Mouse (Mus musculus) heart, embryonic 16.5 days (tissue): ENCODE measurements around the gene Ccdc30. TPM values are rescaled to one million over a fixed set of nuclear protein-coding genes. Genes with fewer than 3 reads are reported as not detected.

Experiments used
- ATAC-seq: fragments of 200-750 bp; cut with Nextera tagmentation; replicated peaks from 2 replicates; pipeline ENCODE4 v1.8.0; 2017; ENCODE audit warnings: moderate number of reproducible peaks; ENCODE audit not compliant: insufficient read depth, low FRiP score; ENCODE audit errors: extremely low read depth
- H3K27ac ChIP-seq: fragments of 300-500 bp; sonication (generic); 2 replicates; pipeline ENCODE4 v1.5.1; 2014; ENCODE audit warnings: mild to moderate bottlenecking, low read length, control low read depth, moderate library complexity
- H3K27me3 ChIP-seq: fragments of 300-500 bp; sonication (generic); 2 replicates; pipeline ENCODE4 v1.6.1; 2014; ENCODE audit warnings: low read length, mixed read lengths; ENCODE audit not compliant: control insufficient read depth, insufficient read depth
- H3K36me3 ChIP-seq: fragments of 300-500 bp; sonication (generic); 2 replicates; pipeline ENCODE4 v1.6.1; 2014; ENCODE audit not compliant: control insufficient read depth, insufficient read depth
- H3K4me1 ChIP-seq: fragments of 300-500 bp; sonication (generic); 2 replicates; pipeline ENCODE4 v1.6.1; 2014; ENCODE audit warnings: low read length, mixed read lengths; ENCODE audit not compliant: control insufficient read depth, insufficient read depth
- H3K4me2 ChIP-seq: fragments of 300-500 bp; sonication (generic); 2 replicates; pipeline ENCODE4 v1.6.1; 2014; ENCODE audit warnings: low read depth, mild to moderate bottlenecking, control low read depth, low read length
- H3K4me3 ChIP-seq: fragments of 300-500 bp; sonication (generic); 2 replicates; pipeline ENCODE4 v1.5.1; 2014; ENCODE audit warnings: mild to moderate bottlenecking, control low read depth, low read length
- H3K9ac ChIP-seq: fragments of 300-500 bp; sonication (generic); 2 replicates; pipeline ENCODE4 v1.6.1; 2014; ENCODE audit warnings: low read length, control low read depth
- H3K9me3 ChIP-seq: fragments of 300-500 bp; sonication (generic); replicated peaks from 2 replicates; pipeline ENCODE4 v1.6.1; 2016; ENCODE audit warnings: low read length; ENCODE audit not compliant: control insufficient read depth
- WGBS: fragments of 180-500 bp; shearing (Covaris S2); extraction: QIAGEN DNeasy Blood & Tissue Kit; methylation state at CpG from one replicate; pipeline ENCODE4 v1.1.7; 2014; 5-methylcytosine and 5-hydroxymethylcytosine counted together
- polyA plus RNA-seq: library from polyadenylated mRNA; unstranded; fragments of >200 nt; fragmentation: Nextera tagmentation; extraction: Ambion mirVana; gene quantifications from 2 replicates; pipeline ENCODE4 v1.2.1, GENCODE M21; 2015

Ccdc30 gene
- polyA plus RNA-seq, 1 experiment from 2014 or later, result 4.0 TPM

DNA sequence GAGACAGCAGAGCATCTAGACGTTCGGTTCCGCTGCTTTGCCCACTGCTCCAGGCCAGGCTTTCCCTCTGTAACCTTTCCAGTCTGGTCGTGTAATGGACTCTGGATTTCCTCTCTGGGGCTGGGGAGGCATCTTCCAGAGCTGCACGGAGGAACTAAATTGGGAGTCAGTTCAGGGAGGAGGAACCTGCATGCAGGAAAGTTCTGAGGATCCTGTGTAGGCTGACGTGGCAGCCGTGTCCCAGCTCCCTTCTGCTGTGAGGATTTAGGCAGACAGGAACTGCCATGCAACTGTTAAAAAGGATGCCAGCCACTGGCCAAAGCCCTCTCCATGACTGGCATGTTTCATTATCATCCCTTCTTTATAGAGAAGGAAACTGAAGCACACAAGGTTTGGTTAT lies 35.1 kb upstream of the Ccdc30 start:
- Histone ChIP-seq H3K4me3 (no peak overlapping the region), H3K4me2 (no peak overlapping the region), H3K27me3 (no peaks in the 10 kb centered on the region), H3K4me1 (no peaks in the 10 kb centered on the region; the same call in 1 of the 2 replicates), H3K36me3 (no peaks in the 10 kb centered on the region), H3K9me3 (no peaks in the 10 kb centered on the region), H3K9ac (no peak overlapping the region), H3K27ac (no peak overlapping the region)
- ATAC-seq, result no peak
- 68% methylated on average over 7 of the region's 7 CpGs for WGBS

DNA sequence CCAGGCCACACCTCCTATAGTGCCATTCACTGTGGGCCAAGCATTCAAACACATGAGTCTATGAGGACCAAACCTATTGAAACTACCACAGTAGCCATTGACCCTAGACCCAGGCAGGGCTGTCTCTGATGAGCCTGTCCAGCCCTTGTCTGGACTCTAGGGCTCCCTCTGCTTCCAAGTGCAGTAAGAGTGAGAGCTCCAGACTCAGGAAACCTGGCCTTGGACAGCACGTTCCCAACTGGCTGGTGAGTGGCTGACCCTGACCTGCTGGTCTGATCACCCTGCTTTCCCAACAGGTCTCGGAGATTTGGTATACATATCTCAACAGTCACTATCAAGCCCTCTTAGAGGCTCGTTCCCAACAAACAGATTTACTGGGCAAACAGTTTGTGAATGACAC lies 32.5 kb upstream of the Ccdc30 start:
- Histone ChIP-seq H3K27ac (no peak overlapping the region), H3K9me3 (no peaks in the 10 kb centered on the region), H3K27me3 (no peaks in the 10 kb centered on the region), H3K4me3 (no peak overlapping the region), H3K36me3 (no peaks in the 10 kb centered on the region), H3K4me2 (no peak overlapping the region), H3K9ac (no peak overlapping the region), H3K4me1 (no peaks in the 10 kb centered on the region)
- ATAC-seq, result no peak
- WGBS, result 68% methylated on average over 3 of the region's 3 CpGs

DNA sequence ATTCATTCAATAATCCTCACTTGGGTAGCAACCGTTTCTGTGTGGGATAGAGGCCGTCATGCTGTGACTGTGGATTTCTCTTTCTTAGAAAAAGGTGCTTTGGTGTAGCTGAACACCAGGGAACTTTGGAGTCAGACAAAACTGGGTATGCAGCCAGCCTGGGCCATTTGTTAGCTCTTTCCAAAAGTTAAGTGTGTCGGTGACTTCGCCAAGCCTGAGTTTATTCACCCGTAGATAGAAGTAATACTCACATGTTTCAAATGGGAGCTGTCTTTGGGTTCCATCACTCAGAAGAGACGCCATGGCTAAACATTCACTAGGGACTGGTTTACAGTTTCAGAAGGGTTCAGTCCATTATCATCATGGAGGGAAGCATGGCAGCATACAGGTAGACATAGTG lies 31.9 kb upstream of the Ccdc30 start:
- Histone ChIP-seq H3K9ac (no peak overlapping the region), H3K27ac (no peak overlapping the region), H3K4me1 (no peaks in the 10 kb centered on the region), H3K9me3 (no peaks in the 10 kb centered on the region), H3K4me2 (no peak overlapping the region), H3K36me3 (no peaks in the 10 kb centered on the region), H3K4me3 (no peak overlapping the region), H3K27me3 (no peaks in the 10 kb centered on the region)
- ATAC-seq, result no peak
- 93% methylated on average over 6 of the region's 6 CpGs for WGBS

DNA sequence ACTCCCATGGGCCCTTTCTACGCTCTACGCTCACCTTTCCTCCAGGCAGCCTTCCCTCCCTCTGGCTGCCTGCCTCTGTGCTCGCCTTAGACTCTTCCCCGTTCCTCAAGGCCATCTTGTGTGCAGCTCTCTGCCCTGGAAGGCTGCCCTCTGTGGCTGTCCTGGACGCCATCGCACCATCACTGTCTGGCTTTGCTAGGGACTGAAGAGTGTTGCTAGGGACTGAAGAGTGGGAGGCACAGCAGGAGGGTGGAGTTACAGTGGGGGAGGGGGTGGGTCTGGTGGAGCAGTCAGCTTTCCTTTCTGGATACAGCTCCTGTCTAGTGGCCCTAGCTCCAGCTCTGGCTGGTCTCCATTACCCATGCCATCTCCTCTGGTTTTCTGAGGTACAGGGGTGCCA lies 27.2 kb upstream of the Ccdc30 start:
- H3K4me1 ChIP-seq, result no peaks in the 10 kb centered on the region
- no peaks in the 10 kb centered on the region for H3K36me3 ChIP-seq
- no peak overlapping the region for H3K4me3 ChIP-seq
- H3K9me3 ChIP-seq, result 0 out of 2 replicates have a peak, but pooled peaks cover 4% of the 10 kb centered on the region
- no peak overlapping the region for H3K27ac ChIP-seq
- H3K4me2 ChIP-seq, result no peak overlapping the region
- H3K9ac ChIP-seq, result no peak overlapping the region
- ATAC-seq, result no peak
- 58% methylated on average over 6 of the region's 6 CpGs for WGBS
- no peaks in the 10 kb centered on the region for H3K27me3 ChIP-seq

DNA sequence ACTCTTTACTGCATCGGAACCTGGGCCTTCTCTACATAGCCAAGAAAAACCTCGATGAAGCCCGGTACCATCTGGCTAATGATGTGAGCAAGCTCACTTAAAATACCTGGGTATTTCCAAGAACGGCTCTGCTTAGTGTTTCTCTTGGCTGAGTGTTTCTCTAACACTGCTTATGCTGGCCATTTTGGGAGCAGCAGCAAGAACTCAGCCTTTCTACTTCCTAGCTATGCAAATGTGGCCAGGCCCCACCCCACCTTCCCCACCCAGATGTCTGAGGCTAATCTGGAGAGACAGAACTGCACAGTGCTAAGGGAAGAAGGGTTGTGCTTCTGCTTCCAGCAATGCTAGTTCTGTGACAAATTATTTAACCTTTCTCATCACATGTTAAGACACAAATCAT lies 26.5 kb upstream of the Ccdc30 start:
- no peaks in the 10 kb centered on the region for H3K27me3 ChIP-seq
- WGBS, result 76% methylated on average over 4 of the region's 4 CpGs
- no peak for ATAC-seq

DNA sequence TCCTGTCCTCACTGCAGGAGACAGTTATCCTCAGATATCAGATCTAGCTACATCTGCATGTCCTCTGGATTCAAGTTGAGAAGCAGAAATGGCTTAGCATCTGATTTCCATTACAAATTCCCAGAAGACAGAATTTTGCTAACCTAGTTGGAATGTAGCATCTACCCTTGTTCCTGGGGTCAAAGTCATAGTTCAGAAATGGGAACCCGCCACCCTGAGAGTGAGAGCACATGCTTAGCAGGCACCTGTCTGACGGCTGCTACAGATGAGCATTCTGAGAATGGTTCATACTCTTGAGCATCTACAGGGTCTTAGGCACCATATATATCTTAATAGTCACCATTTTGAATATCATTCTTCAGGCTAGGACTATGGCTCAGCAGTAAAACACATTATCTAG lies 22.6 kb upstream of the Ccdc30 start:
- H3K4me1 ChIP-seq, result no peaks in the 10 kb centered on the region
- H3K9ac ChIP-seq, result no peak overlapping the region
- H3K36me3 ChIP-seq, result no peaks in the 10 kb centered on the region
- WGBS, result 75% methylated on average over 2 of the region's 2 CpGs
- 0 out of 2 replicates have a peak, but pooled peaks cover 4% of the 10 kb centered on the region for H3K9me3 ChIP-seq
- H3K4me3 ChIP-seq, result no peak overlapping the region
- no peak overlapping the region for H3K4me2 ChIP-seq
- no peak for ATAC-seq
- H3K27ac ChIP-seq, result no peak overlapping the region
- no peaks in the 10 kb centered on the region for H3K27me3 ChIP-seq

More for the DNA sequence above, 26.5 kb upstream of the Ccdc30 start:
- Histone ChIP-seq H3K4me1 (no peaks in the 10 kb centered on the region), H3K4me2 (no peak overlapping the region), H3K4me3 (no peak overlapping the region), H3K9ac (no peak overlapping the region), H3K36me3 (no peaks in the 10 kb centered on the region), H3K9me3 (0 out of 2 replicates have a peak, but pooled peaks cover 4% of the 10 kb centered on the region), H3K27ac (no peak overlapping the region)

DNA sequence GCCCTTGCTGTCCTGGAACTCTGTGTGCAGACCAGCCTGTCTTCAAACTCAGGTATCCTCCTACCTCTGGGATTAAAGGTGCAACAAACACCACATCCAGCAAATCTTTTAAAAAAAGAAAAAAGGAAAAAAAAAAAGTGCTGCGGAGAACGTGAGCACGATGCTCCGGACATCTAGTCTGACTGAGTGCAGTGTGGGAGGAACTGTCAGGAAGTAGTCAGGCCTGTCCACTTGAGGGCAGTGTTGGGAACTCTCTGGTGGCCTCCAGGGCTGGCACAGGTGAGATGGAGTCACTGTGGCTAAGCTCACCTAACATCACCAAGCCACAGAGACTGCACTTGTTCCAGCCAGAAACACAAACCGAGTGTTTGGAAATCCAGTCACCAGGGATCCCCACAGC lies 15.4 kb upstream of the Ccdc30 start:
- no peaks in the 10 kb centered on the region for H3K4me1 ChIP-seq
- ATAC-seq, result no peak
- H3K9me3 ChIP-seq, result no peaks in the 10 kb centered on the region
- H3K4me3 ChIP-seq, result no peak overlapping the region
- H3K36me3 ChIP-seq, result no peaks in the 10 kb centered on the region
- WGBS, result 19% methylated on average over 5 of the region's 5 CpGs
- H3K27ac ChIP-seq, result no peak overlapping the region
- H3K9ac ChIP-seq, result no peak overlapping the region
- peak overlapping the region; percentile 22; the same call in 1 of the 2 replicates for H3K4me2 ChIP-seq
- no peaks in the 10 kb centered on the region for H3K27me3 ChIP-seq

DNA sequence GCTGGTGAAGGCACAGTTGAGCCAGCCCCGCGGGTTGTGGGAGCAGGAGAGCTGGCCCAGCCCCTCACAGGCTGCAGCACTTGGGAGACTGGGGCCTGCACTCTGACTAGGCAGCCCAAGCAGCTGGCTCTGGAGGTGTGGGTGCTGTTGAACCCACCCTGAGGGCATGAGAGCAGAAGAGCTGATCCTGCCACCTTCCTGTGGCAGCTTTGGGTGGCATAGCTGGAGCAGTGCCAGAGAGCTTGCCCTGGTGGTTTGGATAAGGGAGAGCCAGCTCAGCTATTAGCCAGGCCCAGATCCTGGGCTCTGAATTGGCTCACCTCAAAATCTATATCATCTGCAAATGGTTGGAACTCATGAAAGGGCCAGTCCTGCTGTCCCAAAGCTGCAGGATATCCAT lies 12.4 kb upstream of the Ccdc30 start:
- Histone ChIP-seq H3K4me2 (no peak overlapping the region), H3K27me3 (no peaks in the 10 kb centered on the region), H3K4me3 (no peak overlapping the region), H3K9ac (no peak overlapping the region), H3K36me3 (no peaks in the 10 kb centered on the region), H3K9me3 (no peaks in the 10 kb centered on the region), H3K27ac (no peak overlapping the region), H3K4me1 (peaks cover 5% of the 10 kb centered on the region)
- WGBS, result 58% methylated on average over 2 of the region's 2 CpGs
- no peak for ATAC-seq

DNA sequence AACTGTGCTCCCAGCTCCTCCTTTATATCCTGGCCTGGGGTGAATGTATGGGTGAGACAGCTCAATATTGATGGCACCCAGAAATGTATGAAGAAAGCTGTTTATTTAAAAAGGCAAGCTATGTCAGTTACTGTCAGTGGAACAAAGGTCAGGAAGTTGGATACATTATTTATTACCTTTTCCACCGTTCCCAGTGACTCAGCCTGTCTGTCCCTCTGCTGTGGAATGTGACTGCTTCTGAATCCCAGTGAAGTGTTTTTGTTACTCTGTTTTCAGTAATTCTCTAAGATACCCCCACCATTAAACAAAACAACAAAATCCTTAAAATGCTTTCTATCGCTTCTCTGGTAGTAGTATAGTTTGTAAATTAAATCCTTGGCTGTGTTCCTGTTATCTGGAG lies 10.3 kb upstream of the Ccdc30 start:
- H3K9me3 ChIP-seq, result no peaks in the 10 kb centered on the region
- H3K27me3 ChIP-seq, result no peaks in the 10 kb centered on the region
- no peak for ATAC-seq
- no peaks in the 10 kb centered on the region for H3K36me3 ChIP-seq
- H3K27ac ChIP-seq, result no peak overlapping the region
- no peak overlapping the region for H3K4me3 ChIP-seq
- 50% methylated on average over 2 of the region's 2 CpGs for whole genome bisulfite sequencing
- peaks cover 14% of the 10 kb centered on the region for H3K4me1 ChIP-seq
- no peak overlapping the region for H3K4me2 ChIP-seq
- no peak overlapping the region for H3K9ac ChIP-seq

DNA sequence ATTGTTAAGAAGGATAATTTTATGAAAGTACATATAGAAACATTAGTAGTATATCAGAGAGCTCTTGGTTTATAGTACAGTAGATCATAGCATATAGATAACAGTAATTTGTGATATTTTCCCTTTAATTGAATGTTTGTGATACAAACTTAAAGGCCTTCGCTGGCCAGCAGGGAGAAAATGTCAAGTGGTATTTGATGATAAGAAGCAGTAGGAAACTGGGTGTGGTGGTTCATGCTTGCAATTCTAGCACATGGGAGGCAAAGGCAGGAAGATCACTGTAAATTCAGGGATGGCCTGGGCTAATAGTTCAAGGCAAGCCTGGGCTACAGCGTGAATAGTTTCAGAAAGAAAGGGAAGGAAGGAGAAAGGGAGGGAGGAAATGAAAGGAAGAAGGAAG lies 9.8 kb upstream of the Ccdc30 start:
- no peaks in the 10 kb centered on the region for H3K36me3 ChIP-seq
- ATAC-seq, result no peak
- H3K4me1 ChIP-seq, result peaks cover 14% of the 10 kb centered on the region
- H3K4me3 ChIP-seq, result no peak overlapping the region
- WGBS, result 65% methylated on average over 2 of the region's 2 CpGs
- no peak overlapping the region for H3K27ac ChIP-seq
- no peaks in the 10 kb centered on the region for H3K27me3 ChIP-seq
- no peak overlapping the region for H3K4me2 ChIP-seq
- H3K9ac ChIP-seq, result no peak overlapping the region
- H3K9me3 ChIP-seq, result no peaks in the 10 kb centered on the region
